Mouse (Mus musculus) spleen, adult 2 months (tissue): Measurements from ENCODE around the gene Rsph14. TPM values are rescaled to one million over a fixed set of nuclear protein-coding genes. Genes with fewer than 3 reads are reported as not detected.

ENCODE experiments used
- DNase-seq, 2 experiments: peaks; one replicate each; pipeline versions ENCODE4 v3.0.0 to v3.0.0-alpha.2; 2012 to 2021; ENCODE audit warnings: low spot score in 2 of 2, low read depth in 1 of 2
- H3K27ac ChIP-seq: fragments of 200-500 bp; 2 replicates; pipeline ENCODE4 v1.5.1; 2012; ENCODE audit warnings: low read length, inconsistent platforms; ENCODE audit not compliant: insufficient read depth
- H3K27me3 ChIP-seq: fragments of 200-500 bp; 2 replicates; pipeline ENCODE4 v1.6.1; 2012; ENCODE audit warnings: mild to moderate bottlenecking, moderate library complexity, low read length, inconsistent platforms; ENCODE audit not compliant: control insufficient read depth, insufficient read depth
- H3K36me3 ChIP-seq: fragments of 200-500 bp; 2 replicates; pipeline ENCODE4 v1.6.1; 2012; ENCODE audit warnings: mild to moderate bottlenecking, low read length, inconsistent platforms; ENCODE audit not compliant: control insufficient read depth, insufficient read depth
- H3K4me1 ChIP-seq: fragments of 200-500 bp; 2 replicates; pipeline ENCODE4 v1.6.1; 2011; ENCODE audit warnings: inconsistent platforms; ENCODE audit not compliant: control insufficient read depth, insufficient read depth, insufficient read length
- H3K4me3 ChIP-seq: fragments of 200-500 bp; 2 replicates; pipeline ENCODE4 v1.5.1; 2011; ENCODE audit warnings: mild to moderate bottlenecking, inconsistent platforms; ENCODE audit not compliant: insufficient read depth, insufficient read length; ENCODE audit errors: extremely low read depth
- CTCF ChIP-seq: fragments of 200-500 bp; IDR thresholded peaks from 2 replicates; pipeline ENCODE4 v1.5.1; 2011; ENCODE audit warnings: mild to moderate bottlenecking, inconsistent platforms; ENCODE audit not compliant: insufficient read depth, insufficient read length, insufficient replicate concordance; ENCODE audit errors: extremely low read depth
- POLR2A ChIP-seq: fragments of 200-500 bp; IDR thresholded peaks from 2 replicates; pipeline ENCODE4 v1.6.1; 2011; ENCODE audit warnings: low read depth, low read length, inconsistent platforms
- WGBS: fragments of 180-500 bp; shearing (Covaris S2); methylation state at CpG from one replicate; pipeline ENCODE4 v1.1.7; 2018; 5-methylcytosine and 5-hydroxymethylcytosine counted together
- polyA plus RNA-seq: library from polyadenylated mRNA; depleted of rRNA; stranded (reverse); fragments of >200 nt; gene quantifications from 2 replicates; pipeline ENCODE4 v1.2.3, GENCODE M21; 2012

Gene Rsph14
- polyA plus RNA-seq, 1 experiment, result not detected

GRCm38 (mm10) chr10:74978056-74978455, 54.3 kb downstream of the Rsph14 start:
- Histone ChIP-seq H3K27ac (no peak overlapping the region), H3K36me3 (no peaks in the 10 kb centered on the region), H3K27me3 (no peaks in the 10 kb centered on the region), H3K4me3 (no peak overlapping the region), H3K4me1 (no peaks in the 10 kb centered on the region)
- WGBS, result 84% methylated on average over 4 of the region's 4 CpGs
- no peak for TF ChIP-seq POLR2A
- no peak for TF ChIP-seq CTCF
- DNase-seq, result no peak

DNA sequence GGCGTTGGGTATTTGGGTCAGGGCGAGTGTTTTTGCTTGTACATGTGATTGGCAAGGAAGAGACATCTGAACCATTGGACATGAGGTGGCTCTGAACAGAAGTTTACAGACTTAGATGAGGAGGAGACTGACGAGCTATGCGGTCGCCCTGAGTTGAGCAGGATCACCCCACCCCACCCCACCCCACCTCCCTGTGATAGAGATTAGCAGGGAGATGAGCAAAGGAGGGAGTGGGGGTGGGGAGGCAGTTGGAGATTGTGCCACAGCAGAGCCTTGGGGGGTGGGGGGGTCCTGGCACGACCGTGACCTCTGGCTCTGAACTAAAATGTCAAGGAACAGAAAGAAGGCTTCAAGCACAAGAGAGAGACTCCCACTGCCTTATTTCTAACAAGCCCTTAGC, 56.0 kb downstream of the Rsph14 start:
- Histone ChIP-seq H3K27ac (no peak overlapping the region), H3K4me1 (no peaks in the 10 kb centered on the region), H3K4me3 (no peak overlapping the region), H3K36me3 (no peaks in the 10 kb centered on the region), H3K27me3 (no peaks in the 10 kb centered on the region)
- DNase-seq, result no peak
- TF ChIP-seq CTCF (no peak), POLR2A (no peak)
- 89% methylated on average over 7 of the region's 7 CpGs for WGBS

DNA sequence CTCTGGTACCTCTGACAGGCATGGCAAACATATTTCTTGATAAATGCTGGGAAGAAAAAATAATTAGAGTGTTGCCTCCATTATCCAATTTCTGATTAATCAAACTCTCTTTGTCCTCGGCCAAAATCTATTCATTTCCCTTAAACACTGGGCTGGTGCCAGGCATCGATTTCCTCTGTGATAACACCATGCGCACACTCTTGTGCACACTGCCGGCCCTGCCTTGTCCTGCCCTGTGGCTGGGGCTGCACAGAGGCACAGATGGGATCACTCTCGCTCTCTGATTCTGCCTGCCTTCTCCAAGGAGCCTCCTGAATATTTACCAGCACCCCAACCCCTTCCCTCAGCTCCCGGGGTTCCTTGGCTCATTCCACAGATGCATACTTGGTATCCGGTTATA, 56.8 kb downstream of the Rsph14 start:
- no peak for DNase-seq
- WGBS, result 73% methylated on average over 7 of the region's 7 CpGs
- Histone ChIP-seq H3K27ac (no peak overlapping the region), H3K36me3 (no peaks in the 10 kb centered on the region), H3K4me1 (no peaks in the 10 kb centered on the region), H3K27me3 (no peaks in the 10 kb centered on the region), H3K4me3 (no peak overlapping the region)
- TF ChIP-seq CTCF, result no peak
- no peak for TF ChIP-seq POLR2A

DNA sequence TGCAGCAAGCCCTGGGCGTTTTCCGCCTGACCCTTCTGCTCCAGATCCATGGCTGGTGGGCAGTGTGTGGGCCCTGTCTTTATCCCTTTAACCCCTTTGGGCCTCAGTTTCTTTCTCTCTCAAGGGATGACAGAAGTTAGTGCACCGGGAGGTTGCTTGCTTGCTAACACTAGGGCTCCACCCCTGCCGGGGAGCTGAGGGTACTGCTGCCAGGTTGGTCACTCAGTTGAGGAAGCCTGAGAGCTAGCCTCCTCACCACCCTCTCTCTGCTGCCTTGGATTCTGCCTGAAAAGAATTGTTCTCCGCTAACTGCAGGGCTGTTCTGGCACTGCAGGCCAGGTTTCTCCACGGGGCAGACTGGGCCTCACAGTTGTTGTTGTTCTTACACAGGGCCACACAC, 59.4 kb downstream of the Rsph14 start:
- TF ChIP-seq CTCF, result no peak
- TF ChIP-seq POLR2A, result no peak
- no peak for DNase-seq
- Histone ChIP-seq H3K27ac (no peak overlapping the region), H3K4me1 (no peaks in the 10 kb centered on the region), H3K36me3 (no peaks in the 10 kb centered on the region), H3K4me3 (no peak overlapping the region), H3K27me3 (no peaks in the 10 kb centered on the region; the same call in 1 of the 2 replicates)
- 89% methylated on average over 6 of the region's 6 CpGs for WGBS

DNA sequence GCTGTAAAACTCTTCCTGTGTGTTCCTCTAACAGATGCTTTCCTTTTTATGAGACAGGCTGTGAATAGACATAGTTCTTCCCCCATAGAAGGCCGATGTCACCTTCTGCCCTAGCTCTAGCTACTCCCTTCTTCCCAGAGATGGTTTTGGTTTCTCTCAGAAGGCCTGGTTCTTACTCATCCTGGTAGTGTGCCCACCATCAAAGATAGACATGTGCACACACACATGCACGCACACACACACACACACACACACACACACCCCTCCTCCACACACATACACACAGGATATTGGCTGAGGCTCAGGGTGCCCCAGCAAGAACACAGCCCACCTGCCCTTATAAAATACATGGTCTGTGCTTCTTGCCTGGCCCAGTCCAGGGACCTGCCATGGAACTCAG, 63.1 kb downstream of the Rsph14 start:
- Histone ChIP-seq H3K27me3 (peaks cover 2% of the 10 kb centered on the region), H3K36me3 (no peaks in the 10 kb centered on the region), H3K4me1 (no peaks in the 10 kb centered on the region; the same call in none of the 2 replicates), H3K4me3 (no peak overlapping the region), H3K27ac (no peak overlapping the region)
- DNase-seq, result no peak
- 85% methylated on average over 2 of the region's 2 CpGs for WGBS
- TF ChIP-seq POLR2A (no peak), CTCF (no peak)

DNA sequence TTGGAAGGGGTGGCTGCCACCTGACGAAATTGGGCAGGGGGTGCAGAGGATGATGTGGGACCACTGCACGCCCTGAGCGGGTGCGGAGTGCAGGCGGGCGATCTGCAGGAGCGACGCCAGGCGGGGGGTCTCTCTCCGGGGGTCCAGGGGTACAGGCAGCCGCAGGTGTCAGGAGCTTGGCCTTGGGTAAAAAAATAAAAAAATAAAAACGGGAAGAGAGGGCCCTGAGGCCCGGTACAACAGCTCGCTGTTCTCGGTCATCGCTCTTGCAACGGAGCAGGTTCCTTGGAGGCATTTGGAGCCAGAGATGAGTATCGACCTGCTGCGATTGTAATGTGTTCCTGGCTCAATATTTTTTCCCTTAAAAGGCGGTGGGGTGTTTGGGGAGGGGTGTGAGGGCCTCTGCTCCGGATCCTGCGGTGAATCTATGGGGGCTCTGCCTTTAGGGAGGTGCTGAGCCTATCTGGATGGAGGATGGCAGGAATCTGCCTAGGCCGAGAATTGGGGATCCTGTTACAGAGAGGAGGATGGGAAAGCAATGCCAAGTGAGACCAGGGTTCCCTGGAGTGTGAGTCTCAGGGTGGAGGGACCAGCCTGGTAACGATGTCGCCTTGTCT, 64.6 kb downstream of the Rsph14 start:
- Histone ChIP-seq H3K4me1 (no peaks in the 10 kb centered on the region; the same call in none of the 2 replicates), H3K4me3 (peak overlapping the region; percentile 55; the same call in 1 of the 2 replicates), H3K27me3 (peaks cover 2% of the 10 kb centered on the region), H3K27ac (no peak overlapping the region), H3K36me3 (no peaks in the 10 kb centered on the region)
- WGBS, result 20% methylated on average over 25 of the region's 25 CpGs
- no peak for DNase-seq
- TF ChIP-seq POLR2A (no peak), CTCF (no peak)

DNA sequence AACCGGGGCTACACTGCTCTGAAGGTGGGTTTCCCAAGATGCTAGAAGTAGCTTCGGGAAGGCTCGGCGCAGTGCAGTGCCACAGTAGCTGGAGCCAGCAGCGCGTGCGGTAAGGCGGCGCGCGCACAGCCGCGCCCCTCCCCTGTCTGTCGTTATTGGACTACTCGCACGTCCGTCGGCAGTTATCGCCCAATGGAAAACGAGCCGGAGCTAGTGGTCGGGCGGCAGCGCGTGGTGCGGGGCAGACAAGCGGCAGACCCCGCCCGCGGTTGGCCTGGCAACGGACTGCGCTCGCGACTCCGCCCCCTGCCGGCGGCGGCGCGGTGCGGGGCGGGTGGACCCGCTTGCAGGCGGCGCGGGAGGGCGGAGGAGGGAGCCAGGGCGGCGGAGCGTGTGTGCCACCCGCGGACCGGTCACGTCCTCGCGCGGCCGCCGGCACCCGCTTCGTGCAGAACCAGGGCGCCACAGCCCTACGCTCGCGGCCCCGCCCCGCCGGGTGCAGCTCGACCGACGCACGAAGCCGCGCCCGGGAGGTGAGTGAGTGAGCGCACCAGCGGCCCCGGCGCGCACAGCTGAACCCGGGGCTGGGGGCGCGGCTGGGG, 65.4 kb downstream of the Rsph14 start, which contains the start of gene Gnaz:
Gnaz (plus strand) TSS at position 328 of the 602 bp plus-strand sequence.
- Histone ChIP-seq H3K27ac (no peak within 1 kb of the TSS), H3K4me3 (peak within 1 kb of the TSS; percentile 55), H3K4me1 (no peaks in the 10 kb centered on the region; the same call in none of the 2 replicates), H3K27me3 (peaks cover 2% of the 10 kb centered on the region), H3K36me3 (no peaks in the 10 kb centered on the region)
- DNase-seq, result peak; percentile 64 to 79
- under 1% methylated on average over 76 of the region's 83 CpGs for whole genome bisulfite sequencing
- TF ChIP-seq POLR2A (no peak), CTCF (peak; percentile 13; the same call in 1 of the 2 replicates)
